Mouse (Mus musculus) olfactory bulb, adult 2 months (tissue): ENCODE measurements around the gene Tnfsf10.
"Not testable (repeated sequence)": the region's sequence is repeated elsewhere in the genome, so short reads cannot be mapped to it uniquely, and the experiment has no call there.

ENCODE experiments used
- CTCF ChIP-seq: fragments of 200-500 bp; IDR thresholded peaks from 2 replicates; pipeline ENCODE4 v1.5.1; 2012; ENCODE audit warnings: low read depth, mild to moderate bottlenecking, low read length, moderate library complexity; ENCODE audit not compliant: insufficient read depth
- POLR2A ChIP-seq: fragments of 200-500 bp; IDR thresholded peaks from 2 replicates; pipeline ENCODE4 v1.6.1; 2012; ENCODE audit warnings: mild to moderate bottlenecking, low read depth, low read length, moderate library complexity; ENCODE audit not compliant: insufficient read depth

GRCm38 (mm10) chr3:27290945-27291344, 25.9 kb upstream of the Tnfsf10 start:
- TF ChIP-seq POLR2A, CTCF: not testable (repeated sequence)
